Mouse (Mus musculus): Measurements from ENCODE around the gene Mdh1.

Mdh1 gene

DNA sequence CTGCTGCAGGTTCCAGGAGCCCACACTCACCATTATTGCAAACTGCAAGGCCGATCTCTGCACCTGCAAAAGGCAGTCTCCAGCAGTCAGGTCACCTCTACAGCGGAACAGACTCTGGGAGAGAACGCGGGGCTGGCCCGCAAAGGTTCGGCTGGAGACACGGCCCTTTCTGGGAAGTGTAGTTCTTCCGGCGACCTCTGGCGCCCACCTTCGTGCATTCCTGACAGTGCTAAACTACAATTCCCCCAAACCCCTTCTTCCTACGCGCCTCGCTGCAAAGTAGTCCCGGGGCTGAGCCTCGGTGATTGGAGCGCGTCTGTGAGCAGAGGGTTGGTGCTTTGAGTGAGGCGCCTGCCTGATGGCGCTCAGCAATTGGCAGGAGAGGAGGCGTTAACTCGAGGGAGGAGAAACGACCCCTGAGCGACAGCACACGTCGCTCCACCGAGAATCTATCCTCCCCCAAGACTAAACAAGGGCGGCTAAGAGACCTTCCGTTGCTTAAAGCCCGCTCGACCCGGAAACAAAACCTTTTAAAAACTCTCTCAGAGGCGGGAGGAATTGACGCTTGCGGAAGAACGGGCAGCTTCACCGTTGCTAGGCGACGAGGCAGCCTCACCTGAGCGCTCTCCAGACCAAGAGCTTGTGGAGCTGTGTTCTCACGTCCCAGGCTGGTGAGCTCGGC, at the start of gene Mdh1, which contains the start of gene Wdpcp:
TSS of gene Mdh1 (minus strand) at position 668 of the 682 bp plus-strand sequence.
TSS of gene Wdpcp (plus strand) at position 536 of the 682 bp plus-strand sequence.
- DNase-seq (ENCODE audit: low spot score in 2 of 2) = peak; percentile 62 to 87

DNA sequence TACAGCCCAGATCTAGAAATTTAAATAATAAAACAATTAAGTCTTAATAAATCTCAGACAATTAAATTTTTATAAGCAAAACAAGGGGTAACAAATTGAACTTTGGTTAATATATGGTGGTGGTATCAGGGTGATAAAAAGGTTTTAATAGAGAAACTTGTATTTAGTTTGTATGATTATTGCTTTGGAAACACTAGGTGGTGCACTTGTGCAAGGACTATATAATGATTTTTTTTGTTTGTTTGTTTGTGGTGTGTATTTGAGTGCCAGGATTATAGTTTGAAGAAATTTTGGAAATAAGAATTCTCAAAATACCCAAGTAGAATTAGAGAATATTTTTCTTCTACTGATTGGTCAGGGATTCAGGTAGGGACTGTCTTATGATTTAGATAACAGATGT, 43.7 kb upstream of the Mdh1 start:
- no peak for DNase-seq (ENCODE audit: low spot score in 2 of 2)

DNA sequence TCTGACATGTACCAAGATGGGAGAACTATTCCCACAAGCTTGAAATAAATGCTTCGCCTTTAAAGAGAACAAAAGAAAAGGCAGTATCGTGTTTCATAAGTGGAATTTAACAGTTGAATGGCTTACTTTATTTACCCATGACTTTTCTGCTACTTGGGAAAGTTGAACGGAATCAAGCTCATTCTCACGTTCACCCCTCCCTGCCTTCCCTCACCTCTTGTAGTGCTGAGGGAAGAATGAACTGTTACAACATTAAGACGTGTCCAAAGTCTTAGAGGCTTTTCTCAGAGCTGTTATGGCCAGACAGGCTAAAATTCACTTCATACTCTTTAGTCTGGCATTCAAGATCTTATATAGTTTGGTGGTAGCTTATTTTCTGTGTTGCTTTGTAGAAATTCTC, 30.3 kb upstream of the Mdh1 start:
- no peak for DNase-seq (ENCODE audit: low spot score in 2 of 2)

DNA sequence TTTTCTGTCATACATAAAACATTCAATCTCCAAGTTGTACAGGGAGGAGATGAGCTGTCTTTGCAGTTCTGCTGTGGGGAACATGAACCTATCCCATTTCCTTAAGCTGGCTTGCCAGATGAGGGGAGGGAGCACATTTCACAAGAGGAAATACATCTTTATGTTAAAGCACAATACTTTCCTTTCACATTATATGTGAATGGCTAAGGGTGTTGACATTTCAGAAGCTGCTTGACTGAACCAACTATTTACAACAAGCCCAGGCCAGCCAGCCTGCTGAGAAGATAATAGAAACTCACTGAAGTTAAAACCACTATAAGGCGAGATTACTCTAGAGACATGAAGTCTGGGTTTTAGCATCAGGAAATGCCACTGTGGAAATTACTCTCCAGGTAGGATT, 11.1 kb upstream of the Mdh1 start:
- DNase-seq (ENCODE audit: low spot score in 2 of 2) = no peak

DNA sequence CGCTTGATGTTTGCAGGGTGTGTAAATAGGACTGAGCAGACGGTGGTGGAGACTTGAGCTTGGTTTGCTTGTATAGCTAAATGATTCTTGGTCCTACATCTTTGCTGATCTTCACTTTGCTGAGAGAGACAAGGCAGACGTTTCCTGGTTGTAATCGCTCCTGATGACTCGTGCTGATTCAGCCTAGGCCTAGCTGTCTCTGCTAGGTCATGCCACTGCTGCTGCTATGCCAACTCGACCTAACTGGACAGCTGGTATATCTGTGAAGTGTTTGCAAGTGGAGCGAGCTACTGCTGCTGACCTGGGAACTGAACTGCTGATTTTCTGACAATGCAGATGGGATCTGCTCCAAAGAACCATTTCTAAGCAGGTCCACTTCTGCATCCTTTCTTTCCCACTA, 9.3 kb upstream of the Mdh1 start:
- no peak for DNase-seq (ENCODE audit: low spot score in 2 of 2)

DNA sequence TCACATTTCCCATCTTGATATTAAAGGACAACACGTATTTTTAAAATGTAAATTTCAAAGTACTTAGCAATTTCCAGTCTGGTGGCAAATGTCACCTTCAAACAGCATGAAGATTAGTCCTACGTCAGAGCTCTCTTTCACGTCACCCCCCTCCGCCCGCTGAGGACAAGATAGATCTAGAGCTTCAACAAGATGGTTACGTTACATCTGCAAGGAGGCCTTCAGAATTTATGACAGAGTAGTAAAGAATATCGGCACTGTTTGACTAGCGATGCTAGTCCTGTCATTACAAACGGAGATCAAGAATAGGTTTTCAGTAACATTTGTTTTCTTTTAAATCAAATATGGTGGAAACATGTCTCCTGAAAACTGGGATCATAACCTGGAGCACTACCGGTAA, 1.2 kb downstream of the Mdh1 start:
- peak in 1 of 2 experiments; percentile 29 for DNase-seq (ENCODE audit: low spot score in 2 of 2)

DNA sequence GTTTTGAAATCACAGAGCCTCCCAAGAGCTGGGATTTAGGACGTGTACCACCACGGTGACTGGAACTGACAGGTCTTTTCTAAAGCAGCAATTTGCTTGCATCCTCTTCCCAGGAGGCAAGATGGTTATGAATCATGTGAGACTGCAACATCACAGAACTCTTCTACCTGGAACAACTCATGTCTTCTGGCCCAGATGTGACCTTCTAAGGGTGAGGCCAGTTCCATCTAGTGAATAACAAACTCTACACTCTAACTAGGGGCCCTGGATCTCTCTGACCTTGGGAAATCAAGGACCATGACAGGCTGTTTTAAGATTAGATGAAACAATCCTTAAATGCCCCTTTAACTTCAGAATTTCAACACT, 2.1 kb downstream of the Mdh1 start:
- DNase-seq (ENCODE audit: low spot score in 2 of 2) = no peak

DNA sequence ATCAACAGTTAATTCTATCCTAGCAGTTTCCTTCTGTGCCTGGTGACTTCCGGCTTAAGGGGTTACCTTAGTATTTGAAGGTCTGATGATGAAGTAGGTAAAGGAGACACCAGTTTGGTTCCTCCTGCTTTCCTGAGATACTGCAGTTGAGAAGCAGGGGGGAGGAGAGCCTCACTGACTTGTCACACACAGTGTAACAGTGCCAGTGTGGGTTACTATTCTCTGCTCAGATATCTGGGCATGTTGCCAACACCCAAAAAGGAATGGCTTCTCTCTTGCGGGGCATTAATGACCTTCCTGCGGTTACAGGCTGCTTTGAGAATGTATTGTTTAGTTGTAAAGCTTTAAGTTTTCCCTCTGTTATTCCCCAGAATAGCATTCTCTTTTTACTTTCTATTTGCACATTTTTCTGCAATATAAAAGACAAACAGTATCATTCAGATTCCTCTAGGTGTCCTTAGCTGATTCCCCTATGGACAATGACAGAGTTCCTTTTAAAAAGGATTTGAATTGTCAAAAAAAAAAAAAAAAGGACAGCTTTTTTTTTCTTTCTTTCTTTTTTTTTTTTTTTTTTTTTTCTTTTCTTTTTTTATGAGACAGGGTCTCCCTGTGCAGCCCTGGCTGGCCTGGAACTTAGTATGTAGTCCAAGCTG, 2.6 kb downstream of the Mdh1 start:
- DNase-seq (ENCODE audit: low spot score in 2 of 2) = peak in 1 of 2 experiments; percentile 22

DNA sequence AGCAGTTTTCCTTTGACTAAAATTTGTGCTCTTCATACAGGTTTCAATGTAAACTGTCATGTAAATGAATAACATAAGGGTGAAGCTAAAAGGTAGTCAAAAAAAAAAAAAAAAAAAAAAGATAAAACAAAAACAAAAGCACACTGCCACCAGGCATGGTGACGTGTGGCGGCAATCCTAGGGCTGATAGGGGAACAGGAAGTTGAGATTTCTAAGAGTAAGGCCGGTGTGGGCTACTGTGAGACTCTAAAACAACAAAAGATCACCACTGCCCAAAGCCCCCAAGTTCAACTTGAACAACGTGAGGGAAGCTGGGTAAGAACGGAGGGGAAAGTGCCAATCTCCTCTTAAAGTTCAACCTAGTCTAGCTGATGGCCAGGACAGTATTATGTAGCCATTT, 3.2 kb downstream of the Mdh1 start:
- DNase-seq (ENCODE audit: low spot score in 2 of 2) = no peak

DNA sequence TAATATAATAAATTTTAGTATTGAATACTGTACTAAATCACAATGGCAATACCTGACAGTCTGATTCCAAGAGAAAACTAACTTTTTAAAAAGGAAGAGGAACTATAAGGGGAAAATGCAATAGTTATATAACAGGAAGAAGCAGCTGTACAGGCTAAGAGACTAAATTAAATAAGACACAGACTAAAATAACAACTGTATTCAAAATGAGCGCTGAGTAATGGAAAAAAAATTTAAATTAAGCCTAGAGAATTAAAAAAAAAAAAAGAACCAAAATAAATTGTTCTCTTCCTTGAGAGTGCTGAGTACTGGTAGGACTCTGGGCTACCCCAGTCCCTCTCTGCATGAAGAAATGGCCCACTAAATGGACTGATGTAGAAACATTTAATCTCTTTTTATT, 4.4 kb downstream of the Mdh1 start:
- no peak for DNase-seq (ENCODE audit: low spot score in 2 of 2)

DNA sequence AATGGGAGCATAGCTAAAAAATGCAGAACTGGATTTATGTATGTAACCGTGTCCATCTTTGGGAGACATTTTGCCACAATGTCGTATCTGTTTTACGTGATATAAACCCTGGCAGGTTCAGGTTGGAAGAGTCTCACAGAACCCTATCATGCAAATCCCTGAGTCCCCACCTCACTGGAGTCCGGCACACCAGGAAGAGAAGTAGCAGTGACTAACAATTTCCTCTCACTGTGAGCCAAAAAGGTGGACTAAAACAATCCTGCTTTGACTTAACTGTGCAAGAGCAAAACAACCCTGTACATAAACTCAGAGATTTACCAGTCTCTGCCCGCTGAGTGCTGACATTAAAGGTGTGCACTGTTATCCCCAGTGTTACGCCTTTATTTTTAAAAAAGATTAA, 5.2 kb downstream of the Mdh1 start:
- DNase-seq (ENCODE audit: low spot score in 2 of 2) = no peak

DNA sequence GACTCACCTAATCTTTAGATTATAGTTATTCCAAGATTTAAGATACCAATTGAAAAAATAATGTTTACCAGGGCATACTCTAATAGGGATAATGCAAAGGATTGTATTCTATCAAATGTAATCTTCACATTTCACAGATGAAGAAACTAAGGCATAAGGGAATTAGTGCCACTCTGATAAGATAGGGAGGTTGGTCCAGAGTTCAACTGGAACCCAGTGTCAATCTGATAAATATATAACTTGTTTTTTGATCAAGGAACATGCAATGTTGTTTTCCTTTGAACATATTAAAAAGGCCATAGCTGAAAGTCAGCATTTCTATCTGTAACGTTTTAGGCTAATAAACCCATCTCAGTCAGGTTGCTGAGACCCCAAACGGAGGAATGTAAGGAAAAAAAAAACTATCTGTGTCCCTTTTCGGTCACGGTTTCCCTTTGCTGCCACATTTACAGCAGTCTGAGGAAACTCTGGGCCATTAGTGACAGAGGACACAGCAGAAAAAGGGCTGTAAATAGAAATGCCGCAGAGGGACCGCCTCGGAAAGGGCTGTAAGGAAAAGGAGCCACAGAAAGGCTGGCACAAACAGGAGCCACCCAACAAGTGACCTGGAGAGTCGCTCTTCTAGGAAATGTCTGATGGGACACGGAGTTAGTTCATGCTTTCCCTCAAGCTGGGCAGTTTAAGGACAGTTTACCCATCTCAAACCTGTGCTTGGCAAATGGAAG, 7.3 kb downstream of the Mdh1 start:
- no peak for DNase-seq (ENCODE audit: low spot score in 2 of 2)

DNA sequence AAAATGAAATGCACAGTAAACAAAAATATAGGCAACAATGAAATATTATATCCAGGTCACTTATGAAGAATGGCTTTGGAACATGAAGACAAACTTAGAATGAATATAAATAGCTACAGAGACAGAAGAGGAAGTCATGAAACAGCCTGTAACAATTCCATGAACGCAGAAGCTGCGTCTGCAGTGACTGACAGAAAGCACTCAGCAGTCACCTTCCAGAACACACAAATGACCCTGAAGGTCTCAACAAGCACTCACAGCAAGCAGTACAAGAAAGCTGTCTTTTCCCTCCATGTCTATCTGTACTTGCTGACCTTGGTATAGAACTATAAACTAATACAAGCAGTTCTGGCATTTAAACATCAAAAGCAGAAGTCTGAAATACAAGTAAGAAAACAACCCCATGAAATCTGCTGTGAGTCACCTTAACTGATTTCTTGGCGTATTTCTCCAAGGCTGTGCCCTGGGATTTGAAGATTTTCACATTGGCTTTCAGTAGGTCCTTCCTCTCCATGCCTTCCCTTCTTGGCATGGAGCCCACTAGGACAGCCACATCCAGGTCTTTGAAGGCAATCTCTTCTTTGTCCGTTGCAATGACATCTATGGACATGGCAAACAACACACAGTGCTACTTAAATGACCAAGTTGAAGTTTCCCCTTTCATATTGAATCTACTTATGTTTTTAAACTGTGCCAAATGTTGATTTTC, 8.4 kb downstream of the Mdh1 start:
- DNase-seq (ENCODE audit: low spot score in 2 of 2) = no peak

DNA sequence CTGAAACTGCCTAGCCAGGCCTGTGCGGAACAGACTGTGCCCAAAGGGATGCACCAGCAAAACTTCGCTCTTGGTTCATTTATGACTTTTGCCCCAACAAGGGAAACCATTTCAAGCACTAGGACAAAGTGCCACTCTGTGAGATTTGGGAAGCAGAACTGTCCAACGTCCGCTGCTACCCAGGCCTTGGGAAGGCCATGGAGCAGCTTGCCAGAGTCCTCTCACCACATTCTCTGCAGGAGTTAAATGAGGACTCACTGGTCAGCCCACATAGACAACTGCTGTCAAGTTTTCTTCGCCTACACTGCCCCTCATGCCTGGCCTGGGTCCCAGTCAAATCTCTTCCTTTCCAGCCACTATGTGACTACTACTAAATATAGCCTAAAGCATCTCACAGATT, 10.8 kb downstream of the Mdh1 start:
- no peak for DNase-seq (ENCODE audit: low spot score in 2 of 2)

DNA sequence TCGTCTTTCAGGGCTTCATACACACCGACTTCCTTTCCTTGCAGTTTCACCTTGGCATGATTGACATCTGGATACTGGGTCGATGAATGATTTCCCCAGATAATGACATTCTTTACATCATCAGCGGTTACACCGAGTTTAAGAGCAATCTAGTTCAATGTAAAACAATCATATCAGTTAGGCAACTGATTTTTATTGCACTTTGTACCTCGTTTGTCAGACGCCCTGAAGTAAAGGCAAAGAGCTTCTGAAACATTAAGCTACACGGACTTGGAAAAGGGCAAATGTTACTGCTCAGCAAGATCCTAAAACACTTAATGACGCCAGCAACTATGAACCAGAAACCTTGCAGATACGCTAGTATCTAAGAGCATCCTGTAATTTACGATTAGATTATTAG, 12.4 kb downstream of the Mdh1 start:
- no peak for DNase-seq (ENCODE audit: low spot score in 2 of 2)

DNA sequence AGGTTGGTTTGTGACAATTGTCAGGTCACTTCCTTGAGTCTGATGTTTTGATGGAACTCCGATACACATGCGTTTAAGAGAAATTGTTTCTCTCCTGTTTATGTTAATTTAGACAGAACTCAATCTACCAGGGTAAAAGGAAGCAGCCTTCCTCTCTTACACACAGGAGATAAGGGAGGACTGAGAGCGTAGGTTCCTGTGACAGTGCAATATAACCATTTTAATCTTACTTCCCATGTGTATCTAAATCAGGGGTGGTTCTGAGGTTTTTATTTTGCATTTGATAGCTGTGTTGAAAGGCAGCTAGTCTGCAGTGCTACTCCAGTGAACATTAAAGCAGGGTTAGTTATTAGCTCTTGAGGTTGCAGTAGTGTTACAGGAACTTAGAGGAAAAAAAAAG, 20.1 kb downstream of the Mdh1 start:
- no peak for DNase-seq (ENCODE audit: low spot score in 2 of 2)

DNA sequence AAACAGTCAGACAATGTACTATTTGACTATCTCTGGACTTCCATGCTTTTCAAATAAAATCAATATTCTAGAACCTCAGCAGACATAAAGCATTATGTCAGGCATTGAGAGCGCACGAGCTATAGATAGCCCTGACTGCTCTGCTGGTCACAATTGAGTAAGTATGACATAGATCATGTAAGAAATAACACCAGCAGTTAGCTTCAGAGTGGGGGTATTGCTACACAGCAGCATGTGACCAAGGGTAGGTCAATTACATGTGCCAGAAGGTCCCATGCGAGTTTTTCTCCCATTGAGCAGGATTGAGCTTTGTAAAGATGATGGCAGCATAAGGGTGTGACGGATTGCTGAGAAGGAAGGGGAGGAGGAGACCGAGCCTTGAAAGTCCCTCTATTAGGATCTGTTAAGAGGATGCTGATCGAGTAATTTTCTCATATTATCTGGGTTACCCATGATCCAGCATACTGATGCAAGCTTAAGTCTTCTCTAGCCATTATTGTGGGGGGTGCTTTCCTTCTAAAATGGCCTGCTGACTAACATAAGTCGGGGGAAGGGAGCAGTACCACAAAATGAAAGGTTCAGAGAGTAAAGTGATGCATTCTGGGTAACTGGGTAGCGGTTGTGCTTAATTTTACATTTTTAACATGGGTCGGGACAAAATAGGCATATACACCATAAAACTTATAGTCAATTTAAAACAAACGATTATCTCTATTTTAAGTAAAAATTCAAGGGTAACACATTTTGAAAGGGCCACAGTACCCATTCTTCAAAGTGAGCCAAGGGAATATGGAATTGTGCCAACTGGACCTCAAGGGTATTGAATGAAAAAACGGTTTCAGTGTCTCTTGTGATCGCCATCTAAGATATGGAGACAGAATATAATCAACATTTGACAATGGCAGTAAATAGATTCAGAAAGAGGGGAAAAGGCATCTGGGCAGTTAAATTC, 21.7 kb downstream of the Mdh1 start:
- DNase-seq (ENCODE audit: low spot score in 2 of 2) = no peak

DNA sequence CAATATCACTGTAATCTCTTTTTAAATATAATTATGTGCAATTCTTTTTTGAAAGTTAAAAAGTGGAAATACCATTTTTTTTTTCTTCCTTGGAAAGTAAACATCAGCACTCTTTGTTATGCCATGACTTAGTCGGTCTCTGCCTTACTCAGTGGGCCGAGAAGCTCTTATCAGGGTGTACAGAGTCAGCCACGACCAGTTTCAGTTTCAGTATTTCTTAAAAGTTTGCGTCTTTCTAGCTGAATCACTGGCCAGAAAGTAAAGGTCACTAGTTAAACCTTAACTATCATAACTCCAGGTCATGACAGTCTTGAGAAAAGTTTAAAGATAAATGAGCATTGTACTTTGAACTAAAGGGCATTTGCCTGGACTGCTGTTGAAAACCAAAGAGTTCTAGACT, 22.4 kb downstream of the Mdh1 start:
- no peak for DNase-seq (ENCODE audit: low spot score in 2 of 2)

DNA sequence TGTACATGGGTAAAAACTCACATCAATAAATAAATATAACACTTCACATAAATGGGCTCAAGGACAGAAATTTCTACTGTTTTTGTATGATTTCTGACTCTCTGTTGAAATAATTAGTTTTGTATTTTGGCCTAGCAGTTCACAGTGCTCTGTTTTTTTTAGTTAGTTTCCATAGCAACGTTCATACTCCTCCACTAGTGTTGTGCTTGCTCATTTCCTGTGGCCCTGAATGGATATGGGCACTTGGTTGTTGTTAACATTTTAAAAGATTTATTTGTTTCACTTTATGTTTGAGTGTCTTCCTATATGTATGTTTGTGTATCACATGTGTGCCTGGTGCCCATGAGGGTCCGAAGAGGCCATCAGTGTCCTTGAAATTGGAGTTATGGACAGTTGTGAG, 23.1 kb downstream of the Mdh1 start:
- DNase-seq (ENCODE audit: low spot score in 2 of 2) = no peak

DNA sequence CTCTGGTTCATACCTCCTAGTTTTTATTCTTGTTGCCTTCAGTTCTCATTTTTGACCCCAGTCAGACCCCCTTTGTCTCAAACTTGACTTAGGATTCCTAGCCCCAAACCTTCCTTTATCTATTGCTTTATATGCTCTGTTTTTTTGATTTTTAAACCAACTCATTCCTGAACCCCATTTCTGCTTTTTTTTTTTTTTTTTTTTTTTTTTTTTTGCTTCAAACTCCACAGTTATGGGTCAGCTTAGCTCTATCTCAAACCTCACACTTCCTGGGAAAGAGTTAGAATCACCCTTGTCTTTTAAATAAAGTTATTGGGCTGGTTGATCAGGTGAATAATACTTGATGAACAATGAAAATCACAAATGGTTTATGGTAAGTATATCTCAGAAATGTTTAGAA, 24.6 kb downstream of the Mdh1 start:
- no peak for DNase-seq (ENCODE audit: low spot score in 2 of 2)

DNA sequence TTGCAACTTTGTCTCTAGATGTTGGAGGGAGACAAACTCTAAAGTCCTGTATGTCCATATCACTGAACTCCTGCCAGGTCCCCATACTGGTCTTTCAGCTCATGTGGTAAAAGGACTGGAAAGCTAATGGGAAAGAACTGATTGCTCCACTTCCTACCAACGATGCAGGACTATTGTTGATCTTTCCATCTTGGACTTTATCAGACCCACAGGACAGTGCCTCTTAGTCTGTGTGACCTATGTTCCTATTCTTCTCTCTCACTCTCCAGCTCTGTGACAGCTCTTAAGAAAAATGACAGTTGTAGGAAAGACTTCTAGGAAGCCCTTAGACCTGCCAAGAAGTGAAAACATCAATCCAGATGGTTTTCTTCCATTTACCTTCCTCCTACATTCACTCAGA, 25.5 kb downstream of the Mdh1 start:
- no peak for DNase-seq (ENCODE audit: low spot score in 2 of 2)
